Mouse (Mus musculus) left cerebral cortex, adult 2 months (tissue): ENCODE measurements around the gene Adgrv1. TPM values are rescaled to one million over a fixed set of nuclear protein-coding genes. Genes with fewer than 3 reads are reported as not detected.

ENCODE experiments used
- DNase-seq, 2 experiments: peaks; one replicate each; pipeline ENCODE4 v3.0.0; 2021 to 2022; ENCODE audit warnings: low spot score in 2 of 2, mixed read lengths in 1 of 2; ENCODE audit errors: extremely low spot score in 1 of 2
- H3K27ac ChIP-seq: fragments of 200-600 bp; 2 replicates; pipeline ENCODE4 v1.8.1; 2022
- H3K4me3 ChIP-seq: fragments of 200-600 bp; 2 replicates; pipeline ENCODE4 v1.8.1; 2022
- CTCF ChIP-seq: fragments of 200-600 bp; IDR thresholded peaks from 2 replicates; pipeline ENCODE4 v1.8.1; 2022; ENCODE audit warnings: antibody characterized with exemption, mild to moderate bottlenecking, moderate library complexity
- intact Hi-C: fragments of 180-260 bp; cut with DNase I; formaldehyde crosslinking; loops from one replicate; pipeline ENCODE4 v1.15.1; 2025
- total RNA-seq, 2 experiments: library from RNA; stranded (reverse); gene quantifications; 2 replicates each; pipeline ENCODE4 v1.2.3; 2021

The Adgrv1 gene
- total RNA-seq, 2 experiments from 2014 or later = 1.4 to 1.6 TPM

DNA sequence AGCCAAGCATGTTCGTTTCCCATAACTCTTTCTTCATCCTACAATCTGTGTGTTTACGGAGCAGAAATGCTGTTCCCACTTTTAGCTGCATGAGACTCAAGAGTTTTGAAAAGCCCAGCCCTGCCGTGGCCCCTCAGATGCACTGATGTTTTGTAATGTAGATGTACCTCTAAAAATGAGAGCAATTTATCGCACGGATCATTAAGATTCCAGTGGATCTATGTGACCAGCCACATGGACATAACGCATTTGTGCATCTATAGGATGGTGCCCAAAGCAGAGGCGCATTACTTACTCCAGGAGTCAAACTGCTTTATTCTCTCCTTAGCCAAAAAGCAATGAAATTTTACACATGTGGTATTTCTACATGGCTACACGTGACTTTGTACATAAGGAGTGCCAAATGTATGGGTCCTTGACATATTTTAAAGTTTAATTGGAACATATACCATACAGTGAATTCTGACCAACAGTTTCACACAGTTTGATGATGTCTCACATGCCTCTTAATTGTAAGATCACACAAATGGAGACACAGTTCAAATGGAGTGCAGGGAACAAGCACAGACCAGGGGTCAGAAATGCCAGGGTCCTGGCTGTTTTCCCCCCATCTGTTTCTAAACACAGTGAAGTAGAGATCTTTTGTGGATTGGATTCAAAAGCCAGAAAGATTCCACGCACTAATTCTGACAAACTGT, 35.9 kb downstream of the Adgrv1 start:
- no peak overlapping the region for H3K4me3 ChIP-seq
- TF ChIP-seq CTCF = no peak
- intact Hi-C loops = no loop called here
- no peak for DNase-seq
- no peak overlapping the region for H3K27ac ChIP-seq

DNA sequence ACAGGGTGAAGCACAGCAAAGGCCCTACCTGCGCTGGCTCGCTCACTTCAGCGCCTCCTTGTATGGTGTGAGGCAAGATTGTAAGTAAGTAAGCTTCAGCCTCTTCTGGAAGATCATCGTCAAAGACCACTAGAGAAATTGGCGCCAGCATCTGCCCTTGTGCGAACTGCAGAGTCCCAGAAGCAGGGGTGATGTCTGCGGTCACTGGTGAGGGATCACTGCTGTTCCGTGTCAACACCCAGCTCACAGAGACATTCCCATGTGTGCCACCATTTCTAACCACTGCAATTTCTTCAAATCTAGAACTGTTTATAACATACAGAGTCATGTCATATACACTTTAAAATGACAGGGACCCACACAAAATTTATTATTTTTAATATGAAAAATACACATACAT, 54.3 kb downstream of the Adgrv1 start:
- H3K27ac ChIP-seq = no peak overlapping the region
- no peak for DNase-seq
- no peak for TF ChIP-seq CTCF
- intact Hi-C loops = no loop called here
- no peak overlapping the region for H3K4me3 ChIP-seq

DNA sequence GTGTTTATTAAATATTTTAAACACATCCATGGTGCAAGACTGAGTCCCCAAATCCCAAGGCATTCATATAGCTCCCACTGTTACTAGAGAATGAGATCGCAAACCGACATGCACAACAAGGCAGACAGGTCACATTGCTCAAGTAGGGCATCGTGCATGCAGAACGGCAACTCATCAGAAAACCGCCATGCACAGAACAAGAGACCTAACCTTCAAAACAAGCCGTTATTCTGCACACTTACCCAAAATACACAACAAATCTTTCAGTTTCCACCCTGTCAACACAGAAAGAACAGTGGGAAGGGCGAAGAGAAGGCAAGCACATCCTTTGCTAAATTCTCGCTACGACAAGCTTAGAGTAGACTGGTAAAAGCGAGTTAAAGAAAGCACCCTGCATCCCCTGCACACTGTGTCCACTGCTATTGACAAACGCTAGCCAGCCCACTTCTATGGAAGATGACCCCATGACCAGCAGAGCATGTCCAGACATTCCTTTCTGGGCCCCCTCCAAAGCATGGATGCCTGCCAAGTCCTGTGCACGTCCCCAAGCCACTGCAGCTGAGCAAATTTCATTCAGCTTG, 62.6 kb downstream of the Adgrv1 start:
- intact Hi-C loops = no loop called here
- Histone ChIP-seq H3K4me3 (peak overlapping the region; percentile 1; the same call in 1 of the 2 replicates), H3K27ac (no peak overlapping the region)
- TF ChIP-seq CTCF = no peak
- no peak for DNase-seq

DNA sequence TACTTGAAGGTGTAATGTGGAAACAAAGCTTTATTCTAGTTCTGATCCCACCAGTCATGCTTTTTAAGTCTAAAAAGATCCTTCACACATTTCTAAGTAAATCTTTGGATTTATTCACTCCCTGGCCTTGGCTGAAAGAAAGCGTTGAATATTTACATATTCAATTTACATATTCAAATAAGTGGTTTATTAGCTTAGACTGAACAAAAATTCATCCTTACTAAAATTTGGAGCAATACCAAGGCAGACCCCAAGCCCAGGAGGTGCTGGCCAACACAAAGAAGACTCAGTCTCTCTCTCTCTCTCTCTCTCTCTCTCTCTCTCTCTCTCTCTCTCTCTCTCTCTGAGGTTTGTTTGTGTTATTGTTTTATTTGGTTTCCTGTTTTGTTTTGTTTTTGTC, 82.9 kb downstream of the Adgrv1 start:
- Histone ChIP-seq H3K4me3 (no peak overlapping the region), H3K27ac (no peak overlapping the region)
- no peak for DNase-seq
- TF ChIP-seq CTCF = no peak
- intact Hi-C loops = no loop called here

DNA sequence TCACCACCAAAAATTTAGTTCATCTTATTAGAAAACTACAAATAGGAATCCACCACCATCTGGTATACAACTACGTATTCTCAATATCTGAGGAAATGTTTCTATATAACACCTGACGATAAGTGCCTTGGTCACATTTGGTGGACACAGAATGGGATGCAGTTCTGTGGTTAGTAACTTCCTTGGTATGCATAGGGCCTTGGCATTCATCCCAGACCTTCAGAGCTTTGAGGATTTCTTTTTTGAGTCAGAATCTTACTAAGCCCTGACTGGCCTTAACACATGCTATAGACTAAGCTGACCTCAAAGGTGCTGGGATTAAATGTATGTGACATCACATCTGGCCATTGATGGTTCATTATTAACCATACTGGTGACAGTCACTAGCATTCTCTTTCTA, 98.0 kb downstream of the Adgrv1 start:
- no peak overlapping the region for H3K27ac ChIP-seq
- TF ChIP-seq CTCF = no peak
- no peak overlapping the region for H3K4me3 ChIP-seq
- DNase-seq = no peak
- intact Hi-C loops = no loop called here

DNA sequence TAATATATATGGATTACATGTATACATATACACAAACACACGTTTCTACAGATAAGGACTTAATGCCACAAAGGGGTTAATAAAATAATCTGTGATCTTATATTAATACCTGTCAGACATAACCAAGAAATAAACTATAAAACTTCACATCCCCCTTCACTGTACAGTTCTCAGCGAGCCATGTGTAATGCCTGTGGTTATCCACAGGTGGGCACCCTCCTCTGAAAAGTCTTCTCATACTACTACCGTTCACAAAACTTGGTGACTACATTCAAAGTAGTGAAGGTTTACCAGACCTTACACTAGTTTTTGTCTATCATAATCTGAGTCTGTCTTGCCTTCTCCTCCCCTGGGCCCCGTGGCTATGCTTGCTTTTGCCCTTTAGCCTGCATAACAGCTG, 106.3 kb downstream of the Adgrv1 start:
- Histone ChIP-seq H3K27ac (no peak overlapping the region), H3K4me3 (no peak overlapping the region)
- no peak for DNase-seq
- peak; percentile 39 for TF ChIP-seq CTCF
- intact Hi-C loops = no loop called here

DNA sequence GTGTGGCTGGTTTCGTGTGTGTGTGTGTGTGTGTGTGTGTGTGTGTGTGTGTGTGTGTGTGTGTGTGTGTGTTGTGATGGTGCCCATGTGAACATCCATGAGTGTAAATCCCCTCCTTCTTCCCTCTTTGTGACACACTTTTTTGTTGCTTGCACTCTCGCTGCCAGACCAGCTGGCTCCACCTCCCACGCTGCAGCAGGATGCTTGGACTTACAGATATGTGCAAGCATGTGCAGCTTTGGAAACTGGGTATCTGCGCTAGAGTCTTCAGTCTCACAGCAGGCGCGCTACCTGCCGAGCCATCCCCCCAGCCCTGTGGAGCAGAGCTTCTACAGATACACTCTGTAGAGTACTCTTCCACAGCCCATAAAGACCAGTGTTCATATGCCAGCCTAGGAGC, 122.8 kb downstream of the Adgrv1 start:
- no peak overlapping the region for H3K27ac ChIP-seq
- no peak for TF ChIP-seq CTCF
- H3K4me3 ChIP-seq = no peak overlapping the region
- peak in 1 of 2 experiments; percentile 42 for DNase-seq
- intact Hi-C loops = no loop called here

DNA sequence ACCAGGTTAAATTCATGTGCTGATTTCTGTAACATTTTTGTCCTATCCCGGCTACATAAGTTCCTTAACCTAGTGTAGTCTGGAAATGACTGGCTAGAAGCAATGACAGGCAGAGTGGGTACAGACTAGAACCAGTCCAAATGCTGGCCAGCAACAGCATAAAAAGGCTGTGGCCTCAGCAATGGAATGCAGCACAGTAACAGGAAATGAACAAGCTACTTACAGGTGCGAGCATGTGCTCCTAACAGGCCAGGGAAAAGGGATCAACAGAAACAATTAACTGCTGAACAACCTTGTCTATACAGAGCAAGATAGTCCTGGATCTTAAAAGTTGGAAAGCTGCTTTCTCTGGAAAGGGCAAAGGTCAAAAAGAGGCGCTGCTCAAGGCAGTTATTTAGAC, 135.9 kb downstream of the Adgrv1 start:
- intact Hi-C loops = no loop called here
- Histone ChIP-seq H3K4me3 (no peak overlapping the region), H3K27ac (no peak overlapping the region)
- DNase-seq = no peak
- TF ChIP-seq CTCF = no peak

DNA sequence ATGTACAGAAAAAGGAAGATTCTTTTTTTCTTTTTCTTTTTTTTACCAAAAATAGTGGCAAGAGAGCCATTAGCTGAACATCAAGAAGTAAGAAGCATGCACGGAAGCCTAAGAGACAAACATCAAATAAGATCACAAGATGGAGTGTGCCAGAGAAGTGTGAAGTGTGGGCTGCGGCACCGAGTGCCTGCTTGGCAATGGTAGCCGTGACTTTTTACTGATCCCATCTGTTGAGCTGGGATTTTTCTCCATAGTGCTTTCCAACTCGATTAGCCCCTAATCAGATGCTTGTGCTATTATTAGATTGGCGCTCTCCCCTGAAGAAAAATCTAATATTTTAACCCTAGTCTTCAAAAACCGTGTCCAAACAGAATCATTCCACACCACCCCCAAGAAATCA, 141.0 kb downstream of the Adgrv1 start:
- DNase-seq = peak in 1 of 2 experiments; percentile 13
- intact Hi-C loops = no loop called here
- Histone ChIP-seq H3K27ac (no peak overlapping the region), H3K4me3 (no peak overlapping the region)
- TF ChIP-seq CTCF = no peak

DNA sequence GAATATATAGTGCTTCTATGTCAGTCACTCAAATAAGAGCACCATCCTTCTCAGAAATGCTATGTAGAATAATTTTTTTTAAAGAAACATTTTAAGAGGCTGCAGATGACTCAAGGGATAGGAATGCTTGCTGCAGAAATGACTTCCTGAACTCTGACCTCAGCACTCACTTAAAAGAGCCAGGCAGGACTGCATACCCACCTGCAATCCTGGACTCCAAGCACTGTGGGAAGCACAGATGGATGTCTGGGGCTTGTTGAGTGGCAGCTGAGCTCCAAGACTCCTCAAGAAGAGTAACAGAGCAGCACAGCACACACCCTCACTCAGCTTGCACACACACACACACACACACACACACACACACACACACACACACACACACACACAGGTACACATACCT, 146.0 kb downstream of the Adgrv1 start:
- H3K4me3 ChIP-seq = no peak overlapping the region
- H3K27ac ChIP-seq = no peak overlapping the region
- intact Hi-C loops = no loop called here
- no peak for DNase-seq
- no peak for TF ChIP-seq CTCF

DNA sequence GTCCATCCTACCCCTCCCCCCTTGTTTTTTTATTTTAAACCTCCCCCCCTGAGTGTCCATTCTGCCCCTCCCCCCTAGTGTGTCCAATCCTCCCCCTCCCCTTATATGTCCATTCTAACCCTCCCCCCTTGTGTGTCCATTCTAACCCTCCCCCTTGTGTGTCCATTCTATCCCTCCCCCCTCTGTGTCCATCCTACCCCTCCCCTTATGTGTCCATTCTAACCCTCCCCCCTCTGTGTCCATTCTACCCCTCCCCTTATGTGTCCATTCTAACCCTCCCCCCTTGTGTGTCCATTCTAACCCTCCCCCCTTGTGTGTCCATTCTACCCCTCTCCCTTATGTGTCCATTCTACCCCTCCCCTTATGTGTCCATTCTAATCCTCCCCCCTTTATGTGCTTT, 159.2 kb downstream of the Adgrv1 start:
- TF ChIP-seq CTCF = no peak
- H3K4me3 ChIP-seq = no peak overlapping the region
- DNase-seq = no peak
- no peak overlapping the region for H3K27ac ChIP-seq
- intact Hi-C loops = no loop called here

DNA sequence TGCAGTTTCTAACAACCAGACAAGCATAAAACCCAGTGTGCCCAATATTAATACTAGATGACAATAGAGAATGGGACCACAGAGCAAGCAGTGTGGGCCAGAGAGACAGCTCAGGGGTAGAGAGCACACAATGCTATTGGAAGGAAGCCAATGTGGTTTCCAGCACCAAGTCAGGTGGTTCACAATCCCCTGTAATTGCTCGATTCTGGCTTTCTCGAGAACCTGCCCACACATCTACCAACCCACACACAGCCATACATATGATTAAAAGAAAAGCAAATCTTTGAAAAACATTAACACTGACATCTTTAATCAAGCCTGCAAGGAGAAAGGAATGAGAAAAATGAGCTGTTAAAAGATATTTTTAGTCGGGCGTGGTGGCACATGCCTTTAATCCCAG, 166.3 kb downstream of the Adgrv1 start:
- TF ChIP-seq CTCF = no peak
- peak in 1 of 2 experiments; percentile 30 for DNase-seq
- intact Hi-C loops = no loop called here
- Histone ChIP-seq H3K27ac (no peak overlapping the region), H3K4me3 (no peak overlapping the region)

DNA sequence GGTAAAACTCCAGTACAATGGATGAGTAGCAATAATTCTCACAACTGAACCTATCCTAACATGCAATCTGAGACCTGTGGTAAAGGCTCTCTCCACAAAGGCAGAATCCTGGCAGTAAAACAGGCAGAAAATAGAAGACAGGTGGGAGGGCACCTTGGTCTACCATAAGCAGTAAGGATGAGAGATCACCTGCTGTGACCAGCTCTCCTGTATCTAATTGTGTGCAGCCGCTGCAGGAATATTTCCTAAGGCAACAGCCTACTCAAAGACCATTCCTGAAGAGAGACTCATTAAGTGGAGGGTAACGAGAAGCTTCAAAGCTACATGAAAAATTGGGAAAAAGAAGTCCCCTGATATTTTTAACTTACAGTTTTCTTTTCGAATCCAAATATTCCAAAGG, 167.2 kb downstream of the Adgrv1 start:
- no peak for DNase-seq
- no peak for TF ChIP-seq CTCF
- Histone ChIP-seq H3K4me3 (no peak overlapping the region), H3K27ac (no peak overlapping the region)
- intact Hi-C loops = no loop called here
